Mouse (Mus musculus) megakaryocyte, embryonic 14.5 days (primary cell): ENCODE data around the gene Cd200r3.

Source experiments
- FLI1 ChIP-seq: IDR thresholded peaks from 2 replicates; pipeline ENCODE4 v1.6.1; 2012; ENCODE audit warnings: low read length, inconsistent platforms, mixed read lengths
- GATA1 ChIP-seq: IDR thresholded peaks from 3 replicates; pipeline ENCODE4 v1.6.1; 2012; ENCODE audit warnings: mixed read lengths, low read length, inconsistent platforms, borderline replicate concordance

GRCm38 (mm10) chr16:44995111-44995510 is 51.6 kb downstream of the Cd200r3 start:
- TF ChIP-seq GATA1 (no peak), FLI1 (no peak)
